Mouse (Mus musculus): ENCODE measurements around the gene Ppp1r14c. TPM values are rescaled to one million over a fixed set of nuclear protein-coding genes. Genes with fewer than 3 reads are reported as not detected.

Ppp1r14c gene
- 3.5 and 6.0 TPM in 2 replicates for polyA plus RNA-seq (2016; fragmentation: Nextera tagmentation; extraction: Ambion mirVana)

GRCm38 (mm10) chr10:3366036-3366869 is at the start of gene Ppp1r14c:
TSS of gene Ppp1r14c (plus strand) at chr10:3366057.
- peaks cover 43% of the 10 kb centered on the region for H3K27me3 ChIP-seq (ENCODE audit: insufficient read depth, poor library complexity, severe bottlenecking)
- peak within 1 kb of the TSS; percentile 74 for H3K4me3 ChIP-seq
- no peaks in the 10 kb centered on the region for H3K36me3 ChIP-seq
- under 1% methylated on average over 74 of the region's 74 CpGs for WGBS
- H3K27ac ChIP-seq, result peak within 1 kb of the TSS; percentile 83
- H3K9me3 ChIP-seq, result no peaks in the 10 kb centered on the region
- peak; percentile 65 for DNase-seq (ENCODE audit: low spot score)
- H3K4me1 ChIP-seq (replicated peaks), result peaks cover 18% of the 10 kb centered on the region

GRCm38 (mm10) chr10:3321406-3321805 is 44.5 kb upstream of the Ppp1r14c start:
- H3K4me3 ChIP-seq, result no peak overlapping the region
- 0 out of 2 replicates have a peak, but pooled peaks cover 11% of the 10 kb centered on the region for H3K9me3 ChIP-seq
- H3K4me1 ChIP-seq (replicated peaks), result no peaks in the 10 kb centered on the region
- H3K36me3 ChIP-seq, result no peaks in the 10 kb centered on the region
- WGBS, result 91% methylated on average over 2 of the region's 2 CpGs
- no peak overlapping the region for H3K27ac ChIP-seq
- DNase-seq (ENCODE audit: low spot score), result no peak
- no peaks in the 10 kb centered on the region for H3K27me3 ChIP-seq (ENCODE audit: insufficient read depth, poor library complexity, severe bottlenecking)

GRCm38 (mm10) chr10:3325447-3325846 is 40.4 kb upstream of the Ppp1r14c start:
- Histone ChIP-seq H3K4me3 (no peak overlapping the region), H3K27ac (no peak overlapping the region), H3K4me1 (replicated peaks) (no peaks in the 10 kb centered on the region), H3K36me3 (no peaks in the 10 kb centered on the region), H3K9me3 (0 out of 2 replicates have a peak, but pooled peaks cover 11% of the 10 kb centered on the region), H3K27me3 (ENCODE audit: insufficient read depth, poor library complexity, severe bottlenecking) (no peaks in the 10 kb centered on the region)
- WGBS, result 90% methylated on average over 1 of the region's 1 CpGs
- DNase-seq (ENCODE audit: low spot score), result no peak

- Histone ChIP-seq H3K4me3 (no peak overlapping the region), H3K36me3 (no peaks in the 10 kb centered on the region), H3K9me3 (no peaks in the 10 kb centered on the region), H3K27ac (no peak overlapping the region), H3K4me1 (replicated peaks) (no peaks in the 10 kb centered on the region), H3K27me3 (ENCODE audit: insufficient read depth, poor library complexity, severe bottlenecking) (no peaks in the 10 kb centered on the region)
- WGBS, result 31% methylated on average over 3 of the region's 3 CpGs
- DNase-seq (ENCODE audit: low spot score), result peak; percentile 69
Measured at GRCm38 (mm10) chr10:3332880-3333279, 33.0 kb upstream of the Ppp1r14c start.

GRCm38 (mm10) chr10:3334570-3334969 is 31.3 kb upstream of the Ppp1r14c start:
- no peak for DNase-seq (ENCODE audit: low spot score)
- H3K27me3 ChIP-seq (ENCODE audit: insufficient read depth, poor library complexity, severe bottlenecking), result no peaks in the 10 kb centered on the region
- H3K27ac ChIP-seq, result no peak overlapping the region
- no peaks in the 10 kb centered on the region for H3K36me3 ChIP-seq
- no peaks in the 10 kb centered on the region for H3K9me3 ChIP-seq
- H3K4me1 ChIP-seq (replicated peaks), result no peaks in the 10 kb centered on the region
- no peak overlapping the region for H3K4me3 ChIP-seq

- DNase-seq (ENCODE audit: low spot score), result no peak
- Histone ChIP-seq H3K27me3 (ENCODE audit: insufficient read depth, poor library complexity, severe bottlenecking) (no peaks in the 10 kb centered on the region), H3K4me1 (replicated peaks) (no peaks in the 10 kb centered on the region), H3K9me3 (no peaks in the 10 kb centered on the region), H3K27ac (no peak overlapping the region), H3K4me3 (no peak overlapping the region), H3K36me3 (no peaks in the 10 kb centered on the region)
- 70% methylated on average over 7 of the region's 7 CpGs for WGBS
Measured at GRCm38 (mm10) chr10:3336729-3337329, 29.0 kb upstream of the Ppp1r14c start.

GRCm38 (mm10) chr10:3337330-3337901 is 28.4 kb upstream of the Ppp1r14c start:
- Histone ChIP-seq H3K9me3 (no peaks in the 10 kb centered on the region), H3K27ac (no peak overlapping the region), H3K4me3 (no peak overlapping the region), H3K4me1 (replicated peaks) (no peaks in the 10 kb centered on the region), H3K36me3 (no peaks in the 10 kb centered on the region), H3K27me3 (ENCODE audit: insufficient read depth, poor library complexity, severe bottlenecking) (no peaks in the 10 kb centered on the region)
- 60% methylated on average over 2 of the region's 2 CpGs for WGBS
- DNase-seq (ENCODE audit: low spot score), result no peak

- Histone ChIP-seq H3K27ac (no peak overlapping the region), H3K36me3 (no peaks in the 10 kb centered on the region), H3K4me1 (replicated peaks) (peaks cover 5% of the 10 kb centered on the region; the same call in 1 of the 2 replicates), H3K4me3 (no peak overlapping the region), H3K27me3 (ENCODE audit: insufficient read depth, poor library complexity, severe bottlenecking) (no peaks in the 10 kb centered on the region), H3K9me3 (no peaks in the 10 kb centered on the region)
- WGBS, result 40% methylated on average over 5 of the region's 5 CpGs
- DNase-seq (ENCODE audit: low spot score), result no peak
Measured at GRCm38 (mm10) chr10:3345706-3346105, 20.2 kb upstream of the Ppp1r14c start.

- Histone ChIP-seq H3K36me3 (no peaks in the 10 kb centered on the region), H3K4me3 (no peak overlapping the region), H3K27me3 (ENCODE audit: insufficient read depth, poor library complexity, severe bottlenecking) (peaks cover 2% of the 10 kb centered on the region; the same call in 1 of the 2 replicates), H3K9me3 (no peaks in the 10 kb centered on the region), H3K27ac (no peak overlapping the region), H3K4me1 (replicated peaks) (no peaks in the 10 kb centered on the region)
- 78% methylated on average over 1 of the region's 1 CpGs for WGBS
- DNase-seq (ENCODE audit: low spot score), result no peak
Measured at GRCm38 (mm10) chr10:3359531-3359930, 6.3 kb upstream of the Ppp1r14c start.

GRCm38 (mm10) chr10:3365671-3366035 is 204 bp upstream of the Ppp1r14c start:
- peaks cover 18% of the 10 kb centered on the region for H3K4me1 ChIP-seq (replicated peaks)
- WGBS, result 34% methylated on average over 5 of the region's 5 CpGs
- 0 out of 2 replicates have a peak overlapping the region, but pooled peaks have one; percentile 83 for H3K27ac ChIP-seq
- H3K27me3 ChIP-seq (ENCODE audit: insufficient read depth, poor library complexity, severe bottlenecking), result peaks cover 43% of the 10 kb centered on the region
- H3K4me3 ChIP-seq, result peak overlapping the region; percentile 74
- no peaks in the 10 kb centered on the region for H3K9me3 ChIP-seq
- no peak for DNase-seq (ENCODE audit: low spot score)
- no peaks in the 10 kb centered on the region for H3K36me3 ChIP-seq

GRCm38 (mm10) chr10:3366870-3367431 is 1.1 kb downstream of the Ppp1r14c start:
- 1% methylated on average over 26 of the region's 26 CpGs for WGBS
- no peak for DNase-seq (ENCODE audit: low spot score)
- peak overlapping the region; percentile 74 for H3K4me3 ChIP-seq
- H3K9me3 ChIP-seq, result no peaks in the 10 kb centered on the region
- peaks cover 18% of the 10 kb centered on the region for H3K4me1 ChIP-seq (replicated peaks)
- no peaks in the 10 kb centered on the region for H3K36me3 ChIP-seq
- peak overlapping the region; percentile 83 for H3K27ac ChIP-seq
- H3K27me3 ChIP-seq (ENCODE audit: insufficient read depth, poor library complexity, severe bottlenecking), result peaks cover 43% of the 10 kb centered on the region

GRCm38 (mm10) chr10:3367440-3367839 is 1.6 kb downstream of the Ppp1r14c start:
- H3K4me1 ChIP-seq (replicated peaks), result peaks cover 18% of the 10 kb centered on the region
- no peaks in the 10 kb centered on the region for H3K36me3 ChIP-seq
- H3K4me3 ChIP-seq, result peak overlapping the region; percentile 74
- peaks cover 43% of the 10 kb centered on the region for H3K27me3 ChIP-seq (ENCODE audit: insufficient read depth, poor library complexity, severe bottlenecking)
- peak; percentile 9 for DNase-seq (ENCODE audit: low spot score)
- H3K9me3 ChIP-seq, result no peaks in the 10 kb centered on the region
- H3K27ac ChIP-seq, result no peak overlapping the region
- 31% methylated on average over 11 of the region's 11 CpGs for WGBS

- no peak for DNase-seq (ENCODE audit: low spot score)
- WGBS, result 68% methylated on average over 3 of the region's 3 CpGs
- no peaks in the 10 kb centered on the region for H3K27me3 ChIP-seq (ENCODE audit: insufficient read depth, poor library complexity, severe bottlenecking)
- H3K9me3 ChIP-seq, result no peaks in the 10 kb centered on the region
- H3K36me3 ChIP-seq, result no peaks in the 10 kb centered on the region
- no peak overlapping the region for H3K27ac ChIP-seq
- H3K4me3 ChIP-seq, result no peak overlapping the region
- no peaks in the 10 kb centered on the region for H3K4me1 ChIP-seq (replicated peaks)
Measured at GRCm38 (mm10) chr10:3383176-3383575, 17.3 kb downstream of the Ppp1r14c start.
